Mouse (Mus musculus) ES-Bruce4 (cell line): ENCODE measurements around the gene Ccpg1os. TPM values are rescaled to one million over a fixed set of nuclear protein-coding genes. Genes with fewer than 3 reads are reported as not detected.

ENCODE experiments used
- H3K27ac ChIP-seq: 2 replicates; pipeline ENCODE4 v1.5.1; 2012; ENCODE audit warnings: low read length, inconsistent platforms; ENCODE audit not compliant: insufficient read depth
- H3K27me3 ChIP-seq: 2 replicates; pipeline ENCODE4 v1.6.1; 2012; ENCODE audit warnings: mild to moderate bottlenecking, low read length, inconsistent platforms; ENCODE audit not compliant: control insufficient read depth, poor library complexity, insufficient read depth, severe bottlenecking
- H3K36me3 ChIP-seq: 2 replicates; pipeline ENCODE4 v1.6.1; 2012; ENCODE audit warnings: inconsistent platforms, mild to moderate bottlenecking, low read length, moderate library complexity; ENCODE audit not compliant: control insufficient read depth, poor library complexity, insufficient read depth, severe bottlenecking
- H3K4me1 ChIP-seq: one replicate; pipeline ENCODE4 v1.8.1; 2011; ENCODE audit warnings: low read length; ENCODE audit not compliant: control insufficient read depth, insufficient read depth
- H3K4me3 ChIP-seq: 2 replicates; pipeline ENCODE4 v1.5.1; 2011; ENCODE audit warnings: low read depth, mild to moderate bottlenecking, low read length
- H3K9ac ChIP-seq: 2 replicates; pipeline ENCODE4 v1.6.1; 2012; ENCODE audit warnings: low read depth, mild to moderate bottlenecking, inconsistent platforms; ENCODE audit not compliant: poor library complexity, severe bottlenecking
- H3K9me3 ChIP-seq: replicated peaks from 2 replicates; pipeline ENCODE4 v1.6.1; 2012; ENCODE audit warnings: mild to moderate bottlenecking, low read length, inconsistent platforms; ENCODE audit not compliant: control insufficient read depth, poor library complexity, insufficient read depth, severe bottlenecking
- CTCF ChIP-seq: IDR thresholded peaks from one replicate; pipeline ENCODE4 v1.8.1; 2011; ENCODE audit warnings: low read depth, low read length
- EP300 ChIP-seq: IDR thresholded peaks from 2 replicates; pipeline ENCODE4 v1.6.1; 2011; ENCODE audit warnings: low read depth, low read length; ENCODE audit not compliant: insufficient read depth
- POLR2A ChIP-seq: IDR thresholded peaks from one replicate; pipeline ENCODE4 v1.8.1; 2011; ENCODE audit warnings: low read length; ENCODE audit not compliant: insufficient read depth
- polyA plus RNA-seq: library from polyadenylated mRNA; stranded (reverse); fragments of >200 nt; gene quantifications from 2 replicates; pipeline ENCODE4 v1.2.4, GENCODE M21; 2011; ENCODE audit warnings: low read depth; ENCODE audit not compliant: missing spikeins, insufficient read depth, insufficient read length

The Ccpg1os gene
- polyA plus RNA-seq, 1 experiment, result 13.0 TPM

DNA sequence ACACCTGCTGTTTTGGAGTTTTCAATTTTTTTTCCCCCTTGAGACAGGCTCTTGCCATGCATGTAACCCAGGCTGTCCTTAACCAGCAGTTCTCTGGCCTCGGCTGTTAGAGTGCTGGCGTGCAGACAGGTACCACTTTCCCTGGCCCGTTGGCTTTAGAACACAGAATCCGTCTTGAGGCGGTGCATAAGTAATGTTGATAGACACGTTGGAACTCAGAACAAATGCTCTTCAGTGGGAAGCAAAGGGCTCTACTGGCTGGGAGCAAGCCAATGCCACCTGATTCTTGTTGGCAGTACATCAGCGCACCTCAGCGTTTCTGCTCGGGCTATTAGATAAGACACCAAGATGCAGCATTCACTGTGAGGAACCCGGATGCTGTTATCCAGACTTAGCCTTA, 34.7 kb upstream of the Ccpg1os start:
- no peak overlapping the region for H3K4me3 ChIP-seq
- no peak overlapping the region for H3K27ac ChIP-seq
- H3K9me3 ChIP-seq, result no peaks in the 10 kb centered on the region
- H3K4me1 ChIP-seq, result no peaks in the 10 kb centered on the region
- no peak overlapping the region for H3K9ac ChIP-seq
- H3K36me3 ChIP-seq, result peaks cover 17% of the 10 kb centered on the region
- H3K27me3 ChIP-seq, result no peaks in the 10 kb centered on the region
- no peak for TF ChIP-seq POLR2A
- no peak for TF ChIP-seq CTCF
- TF ChIP-seq EP300, result no peak

DNA sequence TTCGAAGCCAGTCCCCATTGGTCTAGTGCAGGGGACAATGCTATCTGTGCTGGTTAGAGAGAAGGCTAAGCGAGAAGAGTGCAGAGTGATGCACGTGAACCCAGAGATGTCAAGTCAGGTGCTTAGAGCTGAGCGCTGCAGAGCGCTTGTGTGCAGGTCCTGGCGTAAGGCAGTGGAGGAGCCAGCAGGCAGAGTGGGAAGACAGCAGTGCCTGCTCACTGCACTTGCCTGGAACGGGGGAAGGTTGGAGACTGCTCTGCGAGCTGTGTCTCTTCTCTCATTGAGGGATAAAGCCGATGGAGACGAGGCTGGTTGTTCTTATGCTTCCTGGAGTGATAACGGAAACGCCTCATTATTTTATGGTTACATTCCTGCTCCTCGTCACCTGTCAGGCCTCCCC, 29.5 kb upstream of the Ccpg1os start:
- TF ChIP-seq EP300 (no peak), CTCF (no peak), POLR2A (no peak)

DNA sequence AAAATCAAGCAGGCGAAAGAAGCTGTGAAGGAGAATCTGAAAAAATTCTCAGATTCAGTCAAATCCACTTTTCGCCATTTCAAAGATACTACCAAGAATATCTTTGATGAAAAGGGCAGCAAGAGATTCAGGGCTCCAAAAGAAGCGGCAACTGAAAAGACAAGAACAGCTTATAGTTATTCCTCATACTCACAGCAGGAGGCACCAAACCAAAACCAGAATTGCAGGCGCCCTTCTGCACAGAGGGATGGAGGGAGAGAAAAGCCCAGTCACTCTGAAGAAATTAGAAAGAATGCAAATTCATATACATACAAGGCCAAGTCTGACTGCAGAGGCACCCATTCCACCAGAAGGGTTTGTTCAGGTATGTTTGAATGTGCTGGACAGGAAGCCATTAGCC, 27.4 kb upstream of the Ccpg1os start:
- H3K9me3 ChIP-seq, result no peaks in the 10 kb centered on the region
- H3K4me3 ChIP-seq, result no peak overlapping the region
- H3K9ac ChIP-seq, result no peak overlapping the region
- no peaks in the 10 kb centered on the region for H3K27me3 ChIP-seq
- no peak for TF ChIP-seq CTCF
- no peak for TF ChIP-seq EP300
- TF ChIP-seq POLR2A, result no peak
- no peak overlapping the region for H3K27ac ChIP-seq
- no peaks in the 10 kb centered on the region for H3K4me1 ChIP-seq
- H3K36me3 ChIP-seq, result peaks cover 30% of the 10 kb centered on the region

More for the DNA sequence above, 29.5 kb upstream of the Ccpg1os start:
- H3K4me3 ChIP-seq, result no peak overlapping the region
- H3K27ac ChIP-seq, result no peak overlapping the region
- peaks cover 30% of the 10 kb centered on the region for H3K36me3 ChIP-seq
- no peaks in the 10 kb centered on the region for H3K9me3 ChIP-seq
- no peaks in the 10 kb centered on the region for H3K4me1 ChIP-seq
- H3K27me3 ChIP-seq, result no peaks in the 10 kb centered on the region
- no peak overlapping the region for H3K9ac ChIP-seq

DNA sequence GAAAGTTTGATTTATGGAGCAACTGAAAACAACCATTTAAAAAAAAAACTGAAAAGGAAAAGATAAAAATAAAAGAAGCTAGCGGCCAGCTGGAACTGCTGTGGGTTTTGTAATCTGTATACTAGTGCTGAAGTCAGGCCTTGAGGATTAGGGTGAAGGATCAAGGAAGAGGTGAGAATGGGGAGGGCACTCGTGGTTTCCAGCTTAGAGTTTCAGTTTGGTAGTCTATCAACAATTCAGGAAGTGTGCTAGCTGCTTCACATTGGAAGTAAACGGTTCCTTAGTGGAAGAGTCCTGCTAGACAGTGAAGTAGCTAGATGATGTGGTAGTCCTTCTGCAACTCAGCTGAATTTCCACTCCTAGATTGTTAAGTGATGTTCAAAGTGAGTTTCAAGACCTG, 23.2 kb upstream of the Ccpg1os start:
- no peak overlapping the region for H3K27ac ChIP-seq
- H3K36me3 ChIP-seq, result peaks cover 11% of the 10 kb centered on the region
- no peak overlapping the region for H3K9ac ChIP-seq
- no peaks in the 10 kb centered on the region for H3K4me1 ChIP-seq
- no peaks in the 10 kb centered on the region for H3K9me3 ChIP-seq
- TF ChIP-seq CTCF (no peak), POLR2A (no peak), EP300 (no peak)
- no peak overlapping the region for H3K4me3 ChIP-seq
- no peaks in the 10 kb centered on the region for H3K27me3 ChIP-seq

DNA sequence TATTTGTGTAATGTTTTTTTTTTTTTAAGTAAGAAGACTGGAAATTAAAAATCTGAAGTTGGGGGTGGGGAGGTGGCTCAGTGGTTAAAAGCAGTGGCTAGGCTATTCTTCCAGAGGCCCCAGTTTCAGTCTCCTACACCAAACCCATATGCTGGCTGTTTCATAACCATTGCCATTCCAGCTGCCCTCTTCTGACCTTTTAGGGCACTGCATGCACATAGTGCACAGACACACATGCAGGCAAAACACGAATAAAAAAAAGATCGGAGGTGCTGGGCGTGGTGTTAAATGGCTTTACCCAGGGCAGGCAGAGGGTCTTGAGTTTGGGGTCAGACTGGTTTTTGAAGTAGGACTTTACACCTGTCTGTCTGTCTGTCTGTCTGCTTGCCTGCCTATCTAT, 21.0 kb upstream of the Ccpg1os start:
- peaks cover 6% of the 10 kb centered on the region; the same call in 1 of the 2 replicates for H3K36me3 ChIP-seq
- no peak for TF ChIP-seq CTCF
- TF ChIP-seq POLR2A, result no peak
- no peak for TF ChIP-seq EP300
- no peaks in the 10 kb centered on the region for H3K9me3 ChIP-seq
- H3K4me1 ChIP-seq, result no peaks in the 10 kb centered on the region
- H3K27ac ChIP-seq, result no peak overlapping the region
- no peak overlapping the region for H3K9ac ChIP-seq
- no peaks in the 10 kb centered on the region for H3K27me3 ChIP-seq
- no peak overlapping the region for H3K4me3 ChIP-seq

DNA sequence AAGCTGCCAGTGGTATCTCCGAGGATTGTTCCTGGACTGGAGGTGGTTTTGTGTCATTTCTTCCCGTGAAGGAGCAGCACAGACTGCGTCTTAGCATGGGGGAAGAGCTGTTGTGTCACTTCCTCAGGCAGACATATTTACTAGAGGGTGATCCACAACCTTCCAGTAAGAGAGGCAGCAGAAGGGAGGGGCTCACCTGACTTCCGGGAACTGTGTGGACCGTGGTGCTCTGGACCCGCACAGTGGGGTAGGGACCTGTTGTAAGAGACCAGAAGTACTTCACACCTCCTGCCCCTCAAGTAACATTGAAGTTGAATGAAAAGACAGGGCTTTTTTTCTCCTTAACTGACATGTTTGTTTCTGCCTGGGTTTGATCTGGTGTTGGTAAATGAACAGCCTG, 19.9 kb upstream of the Ccpg1os start:
- Histone ChIP-seq H3K27me3 (no peaks in the 10 kb centered on the region), H3K4me3 (no peak overlapping the region)
- no peak for TF ChIP-seq CTCF
- TF ChIP-seq POLR2A, result no peak
- TF ChIP-seq EP300, result no peak

More for the DNA sequence above, 19.9 kb upstream of the Ccpg1os start:
- Histone ChIP-seq H3K9ac (no peak overlapping the region), H3K36me3 (0 out of 2 replicates have a peak, but pooled peaks cover under 1% of the 10 kb centered on the region), H3K9me3 (no peaks in the 10 kb centered on the region), H3K4me1 (no peaks in the 10 kb centered on the region), H3K27ac (no peak overlapping the region)
